Mouse (Mus musculus) neural tube, embryonic 14.5 days (tissue): ENCODE data around the gene Edn3. TPM values are rescaled to one million over a fixed set of nuclear protein-coding genes. Genes with fewer than 3 reads are reported as not detected.

Source experiments
- ATAC-seq: fragments of 200-750 bp; cut with Nextera tagmentation; 2 replicates; pipeline ENCODE4 v1.8.0; 2017; ENCODE audit warnings: low read depth, mild to moderate bottlenecking, moderate TSS enrichment, moderate library complexity
- H3K27ac ChIP-seq: fragments of 300-500 bp; sonication (generic); 2 replicates; pipeline ENCODE4 v1.5.1; 2014; ENCODE audit warnings: low read depth, mild to moderate bottlenecking, control low read depth, low read length, moderate library complexity, mixed read lengths
- H3K27me3 ChIP-seq: fragments of 300-500 bp; sonication (generic); 2 replicates; pipeline ENCODE4 v1.6.1; 2014; ENCODE audit warnings: low read length; ENCODE audit not compliant: control insufficient read depth, insufficient read depth
- H3K36me3 ChIP-seq: fragments of 300-500 bp; sonication (generic); 2 replicates; pipeline ENCODE4 v1.6.1; 2014; ENCODE audit warnings: low read length, mixed read lengths; ENCODE audit not compliant: control insufficient read depth, insufficient read depth
- H3K4me1 ChIP-seq: fragments of 300-500 bp; sonication (generic); 2 replicates; pipeline ENCODE4 v1.6.1; 2014; ENCODE audit warnings: low read length; ENCODE audit not compliant: control insufficient read depth, insufficient read depth
- H3K4me2 ChIP-seq: fragments of 300-500 bp; sonication (generic); 2 replicates; pipeline ENCODE4 v1.6.1; 2014; ENCODE audit warnings: mild to moderate bottlenecking, low read depth, low read length, control low read depth
- H3K4me3 ChIP-seq: fragments of 300-500 bp; sonication (generic); 2 replicates; pipeline ENCODE4 v1.5.1; 2014; ENCODE audit warnings: low read depth, low read length, control low read depth, mixed read lengths
- H3K9ac ChIP-seq: fragments of 300-500 bp; sonication (generic); replicated peaks from 2 replicates; pipeline ENCODE4 v1.6.1; 2014; ENCODE audit warnings: low read depth, mild to moderate bottlenecking, control low read depth, low read length, mixed read lengths
- H3K9me3 ChIP-seq: fragments of 300-500 bp; sonication (generic); 2 replicates; pipeline ENCODE4 v1.6.1; 2016; ENCODE audit warnings: low read length; ENCODE audit not compliant: control insufficient read depth
- WGBS: fragments of 180-500 bp; shearing (Covaris S2); extraction: QIAGEN DNeasy Blood & Tissue Kit; methylation state at CpG from one replicate; pipeline ENCODE4 v1.1.7; 2014; 5-methylcytosine and 5-hydroxymethylcytosine counted together
- polyA plus RNA-seq: library from polyadenylated mRNA; unstranded; fragments of >200 nt; fragmentation: Nextera tagmentation; extraction: Ambion mirVana; gene quantifications from 2 replicates; pipeline ENCODE4 v1.2.1, GENCODE M21; 2014

Gene Edn3
- polyA plus RNA-seq, 1 experiment from 2014 or later: 0.08 TPM

GRCm38 (mm10) chr2:174782880-174783279, 22.5 kb downstream of the Edn3 start:
- no peaks in the 10 kb centered on the region for H3K4me1 ChIP-seq
- no peak overlapping the region for H3K4me2 ChIP-seq
- no peaks in the 10 kb centered on the region for H3K36me3 ChIP-seq
- H3K9me3 ChIP-seq: no peaks in the 10 kb centered on the region
- no peak overlapping the region for H3K4me3 ChIP-seq
- no peak overlapping the region for H3K27ac ChIP-seq
- no peaks in the 10 kb centered on the region for H3K27me3 ChIP-seq
- WGBS: 67% methylated on average over 5 of the region's 5 CpGs
- ATAC-seq: no peak
- H3K9ac ChIP-seq: no peak overlapping the region

DNA sequence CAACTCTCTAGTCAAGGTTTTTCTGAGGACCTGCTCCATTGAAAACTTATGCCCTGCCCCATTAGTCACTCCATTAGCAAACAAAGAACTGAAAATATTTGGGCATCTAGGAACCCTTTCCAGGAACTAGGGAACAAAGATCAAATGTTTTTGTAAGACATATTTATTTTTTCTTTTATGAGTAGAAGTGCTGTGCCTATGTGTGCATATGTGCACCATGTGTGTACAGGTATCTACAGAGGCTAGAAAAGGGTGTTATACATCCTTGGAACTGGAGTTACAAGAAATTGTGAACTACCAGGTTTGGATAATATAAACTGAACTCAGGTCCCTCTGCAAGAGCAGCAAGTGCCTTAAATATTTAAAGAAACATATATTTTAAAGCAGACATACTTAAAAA, 28.4 kb downstream of the Edn3 start:
- Histone ChIP-seq H3K4me1 (no peaks in the 10 kb centered on the region), H3K27ac (no peak overlapping the region), H3K27me3 (no peaks in the 10 kb centered on the region), H3K9ac (no peak overlapping the region), H3K36me3 (no peaks in the 10 kb centered on the region), H3K4me3 (no peak overlapping the region), H3K4me2 (no peak overlapping the region), H3K9me3 (no peaks in the 10 kb centered on the region)
- no peak for ATAC-seq

DNA sequence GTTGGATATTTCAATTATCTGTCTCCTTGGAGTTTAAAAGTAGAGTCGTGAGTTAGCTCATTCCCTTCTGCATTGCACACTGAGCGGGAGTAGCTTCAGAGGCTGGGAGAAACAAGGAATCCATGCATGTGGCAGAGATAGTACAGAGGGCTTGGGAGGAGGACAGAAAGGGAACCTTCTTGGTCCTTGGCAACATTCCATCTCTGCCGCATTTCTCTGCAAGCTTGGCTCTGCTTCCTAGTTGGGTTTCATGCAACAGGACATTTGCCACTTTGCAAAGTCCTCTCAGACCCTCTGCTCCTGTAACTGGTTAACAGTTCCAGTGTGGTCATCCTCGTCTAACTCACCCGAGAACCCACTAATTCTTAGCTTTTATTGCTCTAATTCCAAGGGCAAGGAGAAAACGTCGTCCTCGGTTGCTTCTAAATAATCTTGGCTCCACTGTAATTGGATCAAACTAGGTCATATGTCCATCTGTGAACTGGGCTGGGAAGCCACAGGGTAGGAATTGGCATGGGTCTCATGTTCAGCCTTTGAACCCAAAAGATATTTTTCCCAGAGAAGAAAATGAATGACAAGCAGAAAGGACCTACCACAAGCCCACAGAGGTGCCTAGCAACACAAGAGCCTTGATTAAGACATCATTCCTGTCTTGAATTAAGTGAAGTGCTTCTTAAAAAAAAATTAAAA, 32.2 kb downstream of the Edn3 start:
- no peak overlapping the region for H3K4me3 ChIP-seq
- ATAC-seq: no peak
- 81% methylated on average over 8 of the region's 8 CpGs for WGBS

DNA sequence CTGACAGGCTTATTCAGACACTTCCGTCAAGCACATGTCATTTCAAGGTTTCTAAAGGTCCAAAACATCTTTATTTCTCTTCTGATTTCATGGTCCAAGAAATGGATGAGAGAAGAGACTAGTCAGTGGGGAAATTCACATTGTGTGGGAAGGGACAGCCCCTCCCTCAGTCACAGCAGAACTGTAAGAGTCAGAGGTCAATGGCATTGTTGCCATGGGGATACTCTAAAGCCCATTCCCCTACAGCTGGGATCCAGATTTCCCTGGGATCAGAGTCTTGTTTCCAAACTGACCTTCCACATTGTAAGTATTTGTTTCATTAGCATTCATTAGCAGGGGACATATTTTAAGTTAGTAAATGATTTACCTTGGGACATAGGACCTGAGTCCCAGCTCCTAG, 32.8 kb downstream of the Edn3 start:
- no peaks in the 10 kb centered on the region for H3K36me3 ChIP-seq
- H3K4me2 ChIP-seq: no peak overlapping the region
- no peak overlapping the region for H3K9ac ChIP-seq
- no peak overlapping the region for H3K27ac ChIP-seq
- 58% methylated on average over 1 of the region's 1 CpGs for WGBS
- no peak for ATAC-seq
- no peak overlapping the region for H3K4me3 ChIP-seq
- no peaks in the 10 kb centered on the region for H3K27me3 ChIP-seq
- no peaks in the 10 kb centered on the region for H3K9me3 ChIP-seq
- no peaks in the 10 kb centered on the region for H3K4me1 ChIP-seq

More for the DNA sequence above, 32.2 kb downstream of the Edn3 start:
- H3K4me1 ChIP-seq: no peaks in the 10 kb centered on the region
- no peaks in the 10 kb centered on the region for H3K27me3 ChIP-seq
- no peak overlapping the region for H3K27ac ChIP-seq
- H3K36me3 ChIP-seq: no peaks in the 10 kb centered on the region
- no peaks in the 10 kb centered on the region for H3K9me3 ChIP-seq
- H3K4me2 ChIP-seq: no peak overlapping the region
- no peak overlapping the region for H3K9ac ChIP-seq

DNA sequence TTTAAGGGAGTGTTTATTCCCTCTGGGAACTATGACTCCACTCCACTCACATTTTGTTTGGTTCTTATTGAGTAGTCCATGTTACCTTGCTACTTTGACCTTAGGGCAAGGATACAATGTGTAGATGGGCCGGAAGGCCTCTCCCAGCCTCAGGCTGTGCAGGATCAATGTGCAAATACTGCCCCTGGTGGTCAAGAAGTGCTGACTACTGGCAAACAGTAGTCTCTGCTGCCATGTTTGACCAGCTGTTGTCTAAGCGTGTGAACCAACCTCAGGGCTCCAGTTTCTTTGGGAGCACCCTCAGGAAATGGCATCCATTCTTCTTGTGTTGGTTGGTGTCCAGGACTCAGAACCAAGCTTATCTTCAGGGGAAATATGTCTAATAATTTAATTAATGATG, 36.6 kb downstream of the Edn3 start:
- 86% methylated on average over 2 of the region's 2 CpGs for WGBS
- Histone ChIP-seq H3K4me2 (no peak overlapping the region), H3K27ac (no peak overlapping the region), H3K9ac (no peak overlapping the region), H3K4me1 (no peaks in the 10 kb centered on the region), H3K9me3 (no peaks in the 10 kb centered on the region), H3K27me3 (no peaks in the 10 kb centered on the region), H3K4me3 (no peak overlapping the region), H3K36me3 (no peaks in the 10 kb centered on the region)
- no peak for ATAC-seq

DNA sequence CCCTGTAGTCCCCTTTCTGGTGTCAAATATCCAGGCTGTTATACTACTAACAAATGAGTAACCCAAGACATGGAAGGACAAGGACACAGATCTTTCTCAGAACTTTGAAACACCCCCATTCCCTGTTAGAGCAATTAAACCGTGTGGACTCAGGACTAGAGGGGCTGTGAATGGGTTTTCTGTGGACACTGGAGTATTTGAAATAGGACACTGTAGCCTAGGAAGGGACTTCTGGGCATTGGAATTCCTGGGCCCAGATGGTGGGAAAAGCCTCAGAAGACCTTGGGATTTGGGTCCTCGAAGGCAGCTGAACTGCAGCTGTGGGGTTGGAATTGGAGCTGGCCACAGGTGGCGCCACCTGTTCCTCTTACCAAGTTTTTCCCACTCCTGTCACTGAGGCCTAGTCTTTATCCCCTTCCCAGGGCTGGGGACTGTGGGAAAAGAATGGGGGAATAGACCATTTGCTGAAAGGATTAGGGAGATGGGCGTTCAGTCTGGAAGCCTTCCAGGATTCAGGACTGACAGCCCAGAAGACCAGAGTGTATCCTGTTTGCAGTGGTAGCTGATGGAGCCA, 37.2 kb downstream of the Edn3 start:
- Histone ChIP-seq H3K27ac (no peak overlapping the region), H3K4me3 (no peak overlapping the region), H3K36me3 (no peaks in the 10 kb centered on the region), H3K9me3 (no peaks in the 10 kb centered on the region), H3K4me1 (no peaks in the 10 kb centered on the region), H3K9ac (no peak overlapping the region), H3K27me3 (no peaks in the 10 kb centered on the region), H3K4me2 (no peak overlapping the region)
- 80% methylated on average over 4 of the region's 4 CpGs for WGBS
- no peak for ATAC-seq

DNA sequence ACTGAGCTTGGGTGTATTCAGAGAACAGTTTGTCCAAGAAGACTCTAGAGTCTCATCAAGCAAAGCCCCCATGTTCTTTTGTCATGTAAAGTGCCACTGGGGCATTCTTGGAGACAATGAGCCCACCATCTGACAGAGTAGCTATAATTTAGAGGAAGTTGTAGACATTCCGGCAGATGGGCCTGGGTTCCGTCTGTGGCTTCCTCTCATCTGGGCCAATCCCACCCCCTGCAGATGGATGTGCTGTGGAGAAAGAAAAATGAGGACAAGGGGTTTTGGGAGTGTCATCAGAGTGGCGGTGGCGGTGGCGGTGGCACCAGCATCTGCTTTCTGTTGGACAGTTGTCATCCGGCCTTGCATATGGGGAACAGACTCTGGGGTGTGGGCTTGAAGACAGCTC, 42.0 kb downstream of the Edn3 start:
- no peak for ATAC-seq
- H3K4me3 ChIP-seq: no peak overlapping the region
- no peaks in the 10 kb centered on the region for H3K27me3 ChIP-seq
- 67% methylated on average over 6 of the region's 6 CpGs for WGBS
- no peaks in the 10 kb centered on the region for H3K36me3 ChIP-seq
- no peak overlapping the region for H3K9ac ChIP-seq
- no peaks in the 10 kb centered on the region for H3K4me1 ChIP-seq
- H3K4me2 ChIP-seq: no peak overlapping the region
- no peaks in the 10 kb centered on the region for H3K9me3 ChIP-seq
- H3K27ac ChIP-seq: no peak overlapping the region

DNA sequence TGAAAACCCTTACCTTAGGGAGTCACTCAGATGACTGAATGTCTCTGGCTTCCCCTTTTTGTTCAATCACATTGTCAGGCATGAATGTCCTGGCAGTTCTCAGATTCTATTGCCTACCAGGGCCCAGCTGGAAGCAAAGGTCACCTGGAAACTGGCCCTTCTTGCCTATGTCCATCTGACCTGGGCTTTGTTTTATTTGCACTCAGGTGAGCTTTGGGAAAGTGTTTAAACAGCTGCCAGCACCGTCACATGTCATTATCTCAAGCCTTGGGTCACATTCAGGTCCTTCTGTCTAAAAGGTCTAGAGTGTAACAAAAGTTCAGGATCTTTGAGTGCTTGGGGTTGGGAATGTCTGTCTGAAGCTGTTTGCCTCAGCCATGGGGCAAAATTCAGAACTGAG, 43.2 kb downstream of the Edn3 start:
- 98% methylated on average over 1 of the region's 1 CpGs for WGBS
- no peak for ATAC-seq

DNA sequence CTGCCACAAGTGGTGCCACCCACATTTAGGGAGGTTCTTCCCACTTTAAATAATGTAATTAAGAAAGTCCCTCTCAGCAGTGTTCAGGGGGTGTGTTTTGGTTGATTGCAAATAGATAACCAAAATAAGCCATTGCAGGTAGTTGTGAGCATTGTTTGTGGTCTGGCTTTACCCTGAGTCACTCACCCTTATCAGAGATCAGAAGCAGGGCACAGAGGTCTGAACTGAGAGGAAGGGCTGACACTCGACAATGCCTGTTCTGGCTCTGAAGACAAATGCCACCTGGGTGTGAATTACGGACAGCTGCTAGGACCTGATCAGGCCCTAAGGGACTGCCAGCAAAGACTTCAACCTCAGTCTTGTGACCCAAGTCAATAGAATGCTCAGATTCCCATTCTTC, 47.5 kb downstream of the Edn3 start:
- Histone ChIP-seq H3K4me3 (no peak overlapping the region), H3K27me3 (no peaks in the 10 kb centered on the region), H3K4me2 (no peak overlapping the region), H3K9ac (no peak overlapping the region), H3K9me3 (no peaks in the 10 kb centered on the region), H3K4me1 (no peaks in the 10 kb centered on the region), H3K36me3 (no peaks in the 10 kb centered on the region), H3K27ac (no peak overlapping the region)
- WGBS: 64% methylated on average over 2 of the region's 2 CpGs
- no peak for ATAC-seq

More for the DNA sequence above, 43.2 kb downstream of the Edn3 start:
- Histone ChIP-seq H3K27ac (no peak overlapping the region), H3K36me3 (no peaks in the 10 kb centered on the region), H3K27me3 (no peaks in the 10 kb centered on the region), H3K9ac (no peak overlapping the region), H3K4me2 (no peak overlapping the region), H3K4me1 (no peaks in the 10 kb centered on the region), H3K9me3 (no peaks in the 10 kb centered on the region), H3K4me3 (no peak overlapping the region)
